Mouse (Mus musculus) testis, adult 10 weeks (tissue): ENCODE results near the gene Cuzd1. TPM values are rescaled to one million over a fixed set of nuclear protein-coding genes. Genes with fewer than 3 reads are reported as not detected.

Experiments
- polyA plus RNA-seq: library from polyadenylated mRNA; stranded (reverse); fragments of 350-450 nt; fragmentation: Illumina TruSeq; extraction: RNeasy Lipid Tissue Mini Kit (QIAGEN cat#74804); gene quantifications from one replicate; pipeline ENCODE4 v1.2.3, GENCODE M21; 2014; ENCODE audit warnings: low read depth, low replicate concordance

The Cuzd1 gene
- 10.8 TPM for polyA plus RNA-seq

GRCm38 (mm10) chr7:131322192-131322591 is at the start of gene Cuzd1:
TSS of gene Cuzd1 (minus strand) at chr7:131322292.

GRCm38 (mm10) chr7:131370648-131371469 is 48.8 kb upstream of the Cuzd1 start, which contains the start of gene Pstk:
TSS of gene Pstk (plus strand) at chr7:131371141.

GRCm38 (mm10) chr7:131362615-131363300 is 40.7 kb upstream of the Cuzd1 start, which contains the start of gene 2310057M21Rik:
TSS of gene 2310057M21Rik (minus strand) at chr7:131362759.

GRCm38 (mm10) chr7:131333564-131333963 is 11.5 kb upstream of the Cuzd1 start, which contains the start of gene Fam24a:
TSS of gene Fam24a (plus strand) at chr7:131333864.

GRCm38 (mm10) chr7:131329416-131329815 is 7.3 kb upstream of the Cuzd1 start, which contains the start of gene Fam24b:
TSS of gene Fam24b (minus strand) at chr7:131329516.

Other genes with a start within 250 kb of the Cuzd1 start
- gene 4933402N03Rik, start 176.0 kb downstream of the Cuzd1 start, polyA plus RNA-seq: 37.5 TPM
- gene 5430419D17Rik, start 147.9 kb downstream of the Cuzd1 start, polyA plus RNA-seq: 0.14 TPM
- gene Fam24b, start 7.2 kb upstream of the Cuzd1 start, polyA plus RNA-seq: 273 TPM
- gene Fam24a, start 11.6 kb upstream of the Cuzd1 start, polyA plus RNA-seq: 91.6 TPM
- 12.9 TPM for gene 2310057M21Rik, start 40.5 kb upstream of the Cuzd1 start, polyA plus RNA-seq
- gene Pstk, start 48.8 kb upstream of the Cuzd1 start, polyA plus RNA-seq: 25.9 TPM
- gene Ikzf5, start 88.2 kb upstream of the Cuzd1 start, polyA plus RNA-seq: 31.7 TPM
- gene Acadsb, start 88.3 kb upstream of the Cuzd1 start, polyA plus RNA-seq: 84.8 TPM
- not detected for gene Hmx3, start 220.6 kb upstream of the Cuzd1 start, polyA plus RNA-seq
- gene Hmx2, start 226.5 kb upstream of the Cuzd1 start, polyA plus RNA-seq: not detected
- 21.7 TPM for gene Bub3, start 237.9 kb upstream of the Cuzd1 start, polyA plus RNA-seq